In genomic region chr11:69411073-69411535, GRCm38 (mm10) we compare ENCODE assay signal across 8 mouse cellular contexts. TPM values are rescaled to one million over a fixed set of nuclear protein-coding genes. Genes with fewer than 3 reads are reported as not detected.
DNase-seq lines count a peak whose midpoint lies in the region; ATAC-seq lines count a peak whose summit lies in the region.

No protein-coding gene starts in this region.

- peak; percentile 97 for DNase-seq in Muller cell, postnatal 12 days (ENCODE audit: inconsistent ontology term)
- DNase-seq in cerebellum, adult 9-11 months = peak; percentile 94
- DNase-seq in frontal cortex, adult 2 months (ENCODE audit: extremely low spot score in 1 of 2, low spot score in 1 of 2) = peak; percentile 87 to 97
- DNase-seq in hindbrain, embryonic 11.5 days (ENCODE audit: low spot score) = peak; percentile 100
- peak; percentile 93 to 96 for DNase-seq in layer of hippocampus, postnatal 14 days (ENCODE audit: low spot score in 2 of 2)
- DNase-seq in lung, postnatal 14 days = peak; percentile 97
- peak; percentile 99 for DNase-seq in retina, embryonic 14.5 days (ENCODE audit: low spot score)
- DNase-seq in thymus, postnatal 4 days = peak; percentile 96

- H3K9ac ChIP-seq in hindbrain, embryonic 11.5 days (ENCODE audit: low read depth, low read length) = peak overlapping the region; percentile 95

- no peaks in the 10 kb centered on the region for H3K9me3 ChIP-seq in hindbrain, embryonic 11.5 days (ENCODE audit: control insufficient read depth, low read length)

- peak overlapping the region; percentile 99 for H3K4me2 ChIP-seq in hindbrain, embryonic 11.5 days (replicated peaks; ENCODE audit: low read depth, low read length)

- H3K4me1 ChIP-seq in hindbrain, embryonic 11.5 days (replicated peaks; ENCODE audit: control insufficient read depth, insufficient read depth, low read length) = peaks cover 26% of the 10 kb centered on the region

- H3K27ac ChIP-seq in hindbrain, embryonic 11.5 days (ENCODE audit: low read depth, low read length) = peak overlapping the region; percentile 98

- no peaks in the 10 kb centered on the region for H3K27me3 ChIP-seq in hindbrain, embryonic 11.5 days (ENCODE audit: control insufficient read depth, insufficient read depth, low read length)

- H3K4me3 ChIP-seq in hindbrain, embryonic 11.5 days (ENCODE audit: low read depth, low read length) = peak overlapping the region; percentile 88

- peaks cover 7% of the 10 kb centered on the region; the same call in 1 of the 2 replicates for H3K36me3 ChIP-seq in hindbrain, embryonic 11.5 days (ENCODE audit: control insufficient read depth, insufficient read depth, low read length)

- WGBS in hindbrain, embryonic 11.5 days = 0% methylated on average over 26 of the region's 26 CpGs

- peak; percentile 63 for ATAC-seq in hindbrain, embryonic 11.5 days (ENCODE audit: low FRiP score)

RNA-seq across cellular contexts. Expression of gene Kdm6b, which starts 2.4 kb away (rescaled TPM):
- polyA plus RNA-seq in frontal cortex, adult 2 months (2012; rRNA removed) = 12.3 and 12.7 TPM in 2 replicates
- polyA plus RNA-seq in hindbrain, embryonic 11.5 days (2014; fragmentation: Nextera tagmentation; extraction: Ambion mirVana) = 33.7 and 40.9 TPM in 2 replicates
- 10 to 100 TPM; 41.7 to 42.8 TPM for total RNA-seq in layer of hippocampus, postnatal 14 days (2021)

RNA-seq across cellular contexts. Expression of gene Tmem88, which starts 13.1 kb away (rescaled TPM):
- 4.1 and 4.6 TPM in 2 replicates for polyA plus RNA-seq in frontal cortex, adult 2 months (2012; rRNA removed)
- polyA plus RNA-seq in hindbrain, embryonic 11.5 days (2014; fragmentation: Nextera tagmentation; extraction: Ambion mirVana) = 15.7 and 17.1 TPM in 2 replicates
- 1 to 10 TPM; 2.1 to 2.3 TPM for total RNA-seq in layer of hippocampus, postnatal 14 days (2021)

RNA-seq across cellular contexts. Expression of gene Cyb5d1, which starts 15.7 kb away (rescaled TPM):
- polyA plus RNA-seq in frontal cortex, adult 2 months (2012; rRNA removed) = 34.2 and 35.7 TPM in 2 replicates
- 32.7 and 45.2 TPM in 2 replicates for polyA plus RNA-seq in hindbrain, embryonic 11.5 days (2014; fragmentation: Nextera tagmentation; extraction: Ambion mirVana)
- 10 to 100 TPM; 36.0 to 39.7 TPM for total RNA-seq in layer of hippocampus, postnatal 14 days (2021)

RNA-seq across cellular contexts. Expression of gene Naa38, which starts 15.8 kb away (rescaled TPM):
- polyA plus RNA-seq in frontal cortex, adult 2 months (2012; rRNA removed) = 179 and 182 TPM in 2 replicates
- 120 and 124 TPM in 2 replicates for polyA plus RNA-seq in hindbrain, embryonic 11.5 days (2014; fragmentation: Nextera tagmentation; extraction: Ambion mirVana)
- total RNA-seq in layer of hippocampus, postnatal 14 days (2021) = 100 to 1,000 TPM in 1 of 2 experiments, 10 to 100 TPM in 1; 99.3 to 111 TPM

RNA-seq across cellular contexts. Expression of gene Chd3, which starts 41.9 kb away (rescaled TPM):
- polyA plus RNA-seq in frontal cortex, adult 2 months (2012; rRNA removed) = 374 and 399 TPM in 2 replicates
- polyA plus RNA-seq in hindbrain, embryonic 11.5 days (2014; fragmentation: Nextera tagmentation; extraction: Ambion mirVana) = 44.3 and 57.1 TPM in 2 replicates
- 100 to 1,000 TPM; 519 to 534 TPM for total RNA-seq in layer of hippocampus, postnatal 14 days (2021)

Comparison
In these comparisons a context has a peak if more than half of its experiments do, and no peak if none do; other contexts are left out.
1. Peak in every context shown above with its lines: DNase-seq, ATAC-seq, H3K4me3 ChIP-seq and H3K27ac ChIP-seq.